Mouse (Mus musculus) intestine, embryonic 16.5 days (tissue): ENCODE results near the gene Relch. TPM values are rescaled to one million over a fixed set of nuclear protein-coding genes. Genes with fewer than 3 reads are reported as not detected.
"Not testable (repeated sequence)": the region's sequence is repeated elsewhere in the genome, so short reads cannot be mapped to it uniquely, and the experiment has no call there.

ENCODE experiments used
- ATAC-seq: fragments of 200-750 bp; cut with Nextera tagmentation; 2 replicates; pipeline ENCODE4 v1.8.0; 2017; ENCODE audit warnings: moderate TSS enrichment, moderate library complexity
- H3K27ac ChIP-seq: fragments of 300-500 bp; sonication (generic); 2 replicates; pipeline ENCODE4 v1.5.1; 2014; ENCODE audit warnings: mild to moderate bottlenecking, low read length
- H3K27me3 ChIP-seq: fragments of 300-500 bp; sonication (generic); replicated peaks from 2 replicates; pipeline ENCODE4 v1.6.1; 2014; ENCODE audit warnings: low read length, control low read depth, mixed read lengths; ENCODE audit not compliant: control insufficient read depth, insufficient read depth
- H3K36me3 ChIP-seq: fragments of 300-500 bp; sonication (generic); 2 replicates; pipeline ENCODE4 v1.6.1; 2014; ENCODE audit warnings: low read length, control low read depth; ENCODE audit not compliant: control insufficient read depth, insufficient read depth
- H3K4me1 ChIP-seq: fragments of 300-500 bp; sonication (generic); 2 replicates; pipeline ENCODE4 v1.6.1; 2014; ENCODE audit warnings: low read length, control low read depth, mixed read lengths; ENCODE audit not compliant: control insufficient read depth, insufficient read depth
- H3K4me2 ChIP-seq: fragments of 300-500 bp; sonication (generic); 2 replicates; pipeline ENCODE4 v1.6.1; 2014; ENCODE audit warnings: low read depth, low read length, control low read depth
- H3K4me3 ChIP-seq: fragments of 300-500 bp; sonication (generic); 2 replicates; pipeline ENCODE4 v1.5.1; 2014; ENCODE audit warnings: mild to moderate bottlenecking, low read length
- H3K9ac ChIP-seq: fragments of 300-500 bp; sonication (generic); 2 replicates; pipeline ENCODE4 v1.6.1; 2014; ENCODE audit warnings: low read depth, low read length
- H3K9me3 ChIP-seq: fragments of 300-500 bp; sonication (generic); 2 replicates; pipeline ENCODE4 v1.6.1; 2016; ENCODE audit warnings: low read length, control low read depth; ENCODE audit not compliant: control insufficient read depth
- WGBS: fragments of 180-500 bp; shearing (Covaris S2); extraction: QIAGEN DNeasy Blood & Tissue Kit; methylation state at CpG from one replicate; pipeline ENCODE4 v1.1.7; 2014; 5-methylcytosine and 5-hydroxymethylcytosine counted together
- polyA plus RNA-seq: library from polyadenylated mRNA; unstranded; fragments of >200 nt; fragmentation: Nextera tagmentation; extraction: Ambion mirVana; gene quantifications from 2 replicates; pipeline ENCODE4 v1.2.1, GENCODE M21; 2015

Gene Relch
- polyA plus RNA-seq, 1 experiment from 2014 or later = 19.3 TPM

DNA sequence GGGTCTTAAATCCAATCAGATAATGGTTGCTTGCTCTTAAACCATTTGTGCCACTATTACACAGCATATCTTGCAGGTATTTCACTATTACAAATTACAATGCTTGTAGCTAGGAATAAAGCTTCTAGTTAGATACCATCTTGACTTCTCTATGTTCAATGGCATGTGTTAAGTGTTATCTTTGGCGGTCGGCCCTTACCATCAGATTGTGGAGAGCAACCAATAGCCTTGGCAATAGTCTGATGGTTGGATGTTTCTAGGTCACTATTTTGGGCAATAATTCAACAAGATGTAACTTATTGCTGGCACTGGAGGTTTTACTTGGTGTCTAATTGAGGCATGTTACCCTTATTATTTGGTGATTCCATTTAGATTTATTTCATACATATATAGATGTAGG, 11.1 kb downstream of the Relch start:
- no peak for ATAC-seq
- 88% methylated on average over 2 of the region's 2 CpGs for WGBS

DNA sequence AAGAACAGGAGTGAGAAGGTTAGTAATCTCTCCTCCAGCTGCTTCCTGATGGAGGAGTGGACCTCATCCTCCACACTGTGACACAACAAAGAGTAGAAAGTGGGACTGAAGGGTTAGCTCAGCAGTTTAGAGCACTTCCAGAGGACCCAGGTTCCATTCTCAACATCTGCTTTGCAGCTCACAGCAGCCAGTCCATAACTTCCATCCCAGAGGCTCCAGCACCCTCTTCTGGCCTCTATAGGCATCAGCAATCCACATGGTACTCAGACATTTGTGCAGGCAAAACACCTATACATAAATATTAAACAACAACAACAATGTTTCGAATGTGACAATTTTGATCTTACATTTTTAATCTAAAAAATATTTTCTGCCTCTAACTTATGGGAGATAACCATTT, 16.9 kb downstream of the Relch start:
- Histone ChIP-seq H3K4me1 (no peaks in the 10 kb centered on the region), H3K4me2 (no peak overlapping the region), H3K36me3 (no peaks in the 10 kb centered on the region), H3K9me3 (no peaks in the 10 kb centered on the region), H3K27ac (no peak overlapping the region), H3K9ac (no peak overlapping the region), H3K4me3 (no peak overlapping the region), H3K27me3 (no peaks in the 10 kb centered on the region)
- WGBS = 84% methylated on average over 1 of the region's 1 CpGs
- ATAC-seq = no peak

More for the DNA sequence above, 11.1 kb downstream of the Relch start:
- Histone ChIP-seq H3K36me3 (no peaks in the 10 kb centered on the region), H3K4me3 (no peak overlapping the region), H3K9me3 (no peaks in the 10 kb centered on the region), H3K27ac (no peak overlapping the region), H3K9ac (no peak overlapping the region), H3K4me2 (no peak overlapping the region), H3K4me1 (no peaks in the 10 kb centered on the region), H3K27me3 (no peaks in the 10 kb centered on the region)

DNA sequence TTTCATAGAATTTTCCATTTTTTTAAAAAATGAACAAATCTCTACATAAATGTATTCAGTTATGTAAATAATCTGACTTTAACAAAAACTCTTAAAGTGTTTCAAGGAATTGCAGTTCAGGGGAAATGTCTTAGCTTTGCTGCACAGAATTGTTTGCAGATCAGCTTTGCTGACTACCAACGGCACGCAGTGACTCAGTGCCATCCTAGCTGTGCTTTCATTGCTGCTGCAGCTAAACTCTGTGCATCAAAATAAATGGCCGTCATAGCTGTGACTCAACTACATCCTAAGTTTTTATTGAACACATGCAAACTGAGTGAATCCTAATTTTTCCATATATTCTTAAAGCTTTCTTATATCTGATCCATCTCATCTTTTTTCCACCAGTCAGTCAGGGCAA, 21.8 kb downstream of the Relch start:
- Histone ChIP-seq H3K9ac (no peak overlapping the region), H3K27me3 (no peaks in the 10 kb centered on the region)
- 92% methylated on average over 3 of the region's 3 CpGs for WGBS

DNA sequence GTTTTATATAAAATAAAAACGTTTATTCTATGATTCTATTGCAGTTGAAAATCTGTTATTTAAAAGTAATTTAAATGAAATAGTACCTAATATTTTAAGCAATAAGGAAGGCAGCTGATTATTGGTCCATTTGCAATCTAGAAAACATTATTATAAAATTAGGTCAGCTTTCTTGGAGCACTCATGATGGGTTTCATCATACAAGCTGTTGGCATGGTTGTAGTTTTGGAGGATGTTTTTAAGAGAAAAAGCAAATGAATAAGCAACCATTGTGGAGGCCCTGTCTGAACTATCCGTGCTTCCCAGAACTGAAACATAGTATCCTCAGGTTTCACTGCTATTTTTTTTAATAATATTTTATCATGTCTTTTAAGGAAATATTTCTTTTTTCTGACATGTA, 31.9 kb downstream of the Relch start:
- Histone ChIP-seq H3K4me3 (no peak overlapping the region), H3K9ac (no peak overlapping the region), H3K27me3 (no peaks in the 10 kb centered on the region), H3K4me2 (no peak overlapping the region), H3K4me1 (no peaks in the 10 kb centered on the region), H3K9me3 (no peaks in the 10 kb centered on the region), H3K27ac (no peak overlapping the region), H3K36me3 (no peaks in the 10 kb centered on the region)
- 86% methylated on average over 2 of the region's 2 CpGs for WGBS
- ATAC-seq = no peak

More for the DNA sequence above, 21.8 kb downstream of the Relch start:
- Histone ChIP-seq H3K27ac (no peak overlapping the region), H3K9me3 (no peaks in the 10 kb centered on the region), H3K4me1 (peaks cover 2% of the 10 kb centered on the region; the same call in 1 of the 2 replicates), H3K4me2 (no peak overlapping the region), H3K4me3 (no peak overlapping the region), H3K36me3 (no peaks in the 10 kb centered on the region)
- no peak for ATAC-seq

DNA sequence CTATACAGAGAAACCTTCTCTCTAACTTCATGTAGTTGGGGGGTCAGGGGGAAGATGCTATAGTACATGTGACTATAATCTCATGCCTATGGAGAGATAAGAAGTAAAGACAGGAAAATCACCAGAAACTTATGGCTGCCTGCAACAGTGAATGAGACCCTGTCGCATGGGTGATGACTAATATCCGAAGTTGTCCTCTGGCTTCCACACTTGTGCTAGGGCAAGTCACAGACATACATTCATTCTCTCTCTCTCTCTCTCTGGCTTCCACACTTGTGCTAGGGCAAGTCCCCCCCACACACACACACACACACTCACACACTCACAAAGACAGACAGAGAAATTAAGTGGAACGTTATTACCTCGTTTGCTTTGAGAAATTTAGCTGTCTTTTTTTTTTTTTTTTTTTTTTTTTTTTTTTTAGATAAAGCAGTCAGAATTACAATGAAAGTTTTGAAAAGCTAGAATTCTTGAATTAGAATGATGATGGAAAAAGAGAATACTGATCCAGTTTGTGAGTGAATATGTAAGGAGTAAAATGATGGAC, 37.4 kb downstream of the Relch start:
- 93% methylated on average over 4 of the region's 4 CpGs for WGBS

DNA sequence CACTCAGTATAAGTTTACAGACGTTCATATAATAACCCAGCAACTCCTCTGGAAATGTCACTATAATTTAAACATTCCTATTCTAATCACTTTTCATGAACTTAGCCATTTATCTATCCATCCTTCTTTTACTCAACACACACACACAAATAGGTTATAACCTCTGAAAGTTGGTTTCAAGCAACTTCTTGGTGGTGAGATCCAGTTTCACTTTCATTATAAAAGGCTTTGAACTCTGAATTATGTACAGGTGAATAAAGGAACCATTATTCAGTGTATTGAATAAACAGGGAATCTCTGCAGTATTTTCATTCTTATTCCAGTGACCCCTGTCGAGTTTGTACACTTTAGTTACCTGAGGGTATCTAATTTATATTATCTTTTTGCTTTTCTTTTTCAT, 45.8 kb downstream of the Relch start:
- WGBS = 73% methylated on average over 2 of the region's 2 CpGs
- H3K9me3 ChIP-seq = no peaks in the 10 kb centered on the region
- no peak overlapping the region for H3K4me2 ChIP-seq
- ATAC-seq = no peak
- H3K27ac ChIP-seq = no peak overlapping the region
- no peaks in the 10 kb centered on the region for H3K4me1 ChIP-seq
- H3K36me3 ChIP-seq = no peaks in the 10 kb centered on the region
- no peaks in the 10 kb centered on the region for H3K27me3 ChIP-seq
- no peak overlapping the region for H3K9ac ChIP-seq
- H3K4me3 ChIP-seq = no peak overlapping the region

More for the DNA sequence above, 37.4 kb downstream of the Relch start:
- H3K36me3 ChIP-seq = 0 out of 2 replicates have a peak, but pooled peaks cover 2% of the 10 kb centered on the region
- H3K4me1 ChIP-seq = no peaks in the 10 kb centered on the region
- no peak for ATAC-seq
- H3K27ac ChIP-seq = no peak overlapping the region
- H3K27me3 ChIP-seq = no peaks in the 10 kb centered on the region
- no peak overlapping the region for H3K9ac ChIP-seq
- no peak overlapping the region for H3K4me3 ChIP-seq
- H3K9me3 ChIP-seq = no peaks in the 10 kb centered on the region
- no peak overlapping the region for H3K4me2 ChIP-seq

DNA sequence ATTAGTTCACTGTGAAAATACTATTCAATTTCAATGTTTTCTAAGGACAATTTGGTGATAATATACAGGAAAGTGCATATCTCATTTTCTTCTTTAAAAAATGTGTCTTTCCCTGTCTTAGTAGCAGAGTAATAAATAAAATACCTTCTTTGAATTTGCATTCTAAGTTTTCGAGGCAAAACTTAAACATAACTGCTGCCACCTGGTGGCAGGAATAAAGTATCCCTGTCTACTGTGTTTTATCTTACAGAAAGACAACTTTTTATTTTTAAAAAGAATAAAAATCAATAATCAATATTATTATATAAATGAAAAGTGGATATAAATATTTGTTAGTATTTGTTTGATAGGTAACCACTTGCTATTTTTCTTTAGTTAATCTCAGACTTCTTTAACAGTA, 47.6 kb downstream of the Relch start:
- H3K27ac ChIP-seq = no peak overlapping the region
- H3K4me1 ChIP-seq = no peaks in the 10 kb centered on the region
- H3K4me2 ChIP-seq = no peak overlapping the region
- ATAC-seq = no peak
- no peaks in the 10 kb centered on the region for H3K36me3 ChIP-seq
- H3K4me3 ChIP-seq = no peak overlapping the region
- 34% methylated on average over 1 of the region's 1 CpGs for WGBS
- H3K9me3 ChIP-seq = no peaks in the 10 kb centered on the region
- H3K27me3 ChIP-seq = no peaks in the 10 kb centered on the region
- H3K9ac ChIP-seq = no peak overlapping the region

DNA sequence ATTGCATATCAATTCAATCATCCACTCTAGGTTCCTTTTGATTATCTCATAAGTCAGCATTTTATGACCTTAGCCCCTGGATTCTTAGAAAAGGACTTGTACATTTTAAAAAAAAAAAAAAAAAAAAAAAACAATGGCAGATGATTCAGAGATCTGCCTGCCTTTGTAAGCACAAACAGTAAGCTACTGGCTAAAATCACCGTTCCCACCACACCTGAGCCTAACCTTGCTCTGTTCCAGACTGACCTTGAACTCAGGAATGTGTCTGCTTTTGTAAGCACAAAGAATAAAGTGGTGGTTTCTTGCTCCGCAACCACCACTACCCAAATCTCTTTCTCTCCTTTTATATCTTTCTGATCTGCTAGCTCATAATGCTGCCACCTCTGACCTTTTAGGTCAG, 49.2 kb downstream of the Relch start:
- Histone ChIP-seq H3K9me3 (no peaks in the 10 kb centered on the region), H3K9ac (no peak overlapping the region), H3K4me3 (no peak overlapping the region), H3K4me2 (no peak overlapping the region), H3K27ac (no peak overlapping the region), H3K4me1 (no peaks in the 10 kb centered on the region), H3K36me3 (no peaks in the 10 kb centered on the region), H3K27me3 (no peaks in the 10 kb centered on the region)
- 93% methylated on average over 2 of the region's 2 CpGs for WGBS
- ATAC-seq = no peak

DNA sequence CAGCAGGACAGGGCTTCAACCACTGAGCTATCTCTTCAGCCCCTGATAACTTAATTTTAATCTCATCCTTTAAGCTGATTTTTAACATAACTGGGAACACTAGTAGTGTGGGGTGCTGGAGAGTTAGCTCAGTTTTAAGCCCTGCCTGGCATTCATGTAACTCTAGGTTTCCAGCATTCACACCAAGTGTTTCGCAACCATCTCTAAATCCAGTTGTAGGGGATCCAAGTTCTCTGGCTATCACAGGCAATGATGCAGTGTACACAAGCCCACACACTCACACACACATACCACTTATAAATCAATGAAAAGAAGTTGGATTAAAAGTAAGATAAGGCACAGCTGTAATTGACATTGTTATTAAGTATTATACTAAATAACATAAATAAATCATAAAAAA, 54.7 kb downstream of the Relch start:
- Histone ChIP-seq H3K9ac (no peak overlapping the region), H3K4me1 (no peaks in the 10 kb centered on the region), H3K27ac (no peak overlapping the region), H3K27me3 (no peaks in the 10 kb centered on the region), H3K4me2 (no peak overlapping the region), H3K36me3 (no peaks in the 10 kb centered on the region), H3K9me3 (no peaks in the 10 kb centered on the region), H3K4me3 (no peak overlapping the region)
- 93% methylated on average over 1 of the region's 1 CpGs for WGBS
- ATAC-seq = no peak

DNA sequence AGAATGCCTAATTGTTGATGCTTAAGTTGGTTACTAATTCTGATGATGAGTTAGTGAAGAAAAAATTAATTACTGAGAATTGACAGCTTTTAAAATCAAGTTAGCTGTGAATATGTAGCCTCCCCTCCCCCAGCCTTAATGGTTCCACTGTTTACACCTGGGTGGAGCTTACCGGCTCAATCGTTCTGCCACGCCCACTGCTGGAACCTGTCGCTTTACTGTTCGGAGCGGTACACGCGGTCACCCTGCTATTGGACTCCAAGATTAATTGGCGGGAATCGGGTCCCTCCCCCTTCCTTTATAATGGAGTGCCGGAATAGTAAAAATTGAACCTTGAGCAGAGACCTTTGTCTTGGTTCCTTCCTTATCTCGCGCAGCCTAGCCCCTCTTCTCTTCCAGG, 65.6 kb downstream of the Relch start:
- H3K4me2 ChIP-seq, H3K27ac ChIP-seq, ATAC-seq, H3K4me3 ChIP-seq, H3K9me3 ChIP-seq, H3K4me1 ChIP-seq, H3K36me3 ChIP-seq, H3K27me3 ChIP-seq, H3K9ac ChIP-seq: not testable (repeated sequence)
- 94% methylated on average over 13 of the region's 13 CpGs for WGBS
